Mouse (Mus musculus): Measurements from ENCODE around the gene 6430550D23Rik. TPM values are rescaled to one million over a fixed set of nuclear protein-coding genes. Genes with fewer than 3 reads are reported as not detected.

The 6430550D23Rik gene
- total RNA-seq, 4 experiments from 2014 or later: 0.14 to 2.0 (median 0.53) TPM

Other genes with a start within 250 kb of the 6430550D23Rik start
- not detected for gene Mmp24, start 232.6 kb downstream of the 6430550D23Rik start, total RNA-seq (2022)
- 10 to 100 TPM; 29.8 to 40.2 (median 35.1) TPM for gene BC029722, start 188.6 kb downstream of the 6430550D23Rik start, total RNA-seq (2022)
- 10 to 100 TPM; 44.2 to 65.1 (median 54.3) TPM for gene Eif6, start 181.1 kb downstream of the 6430550D23Rik start, total RNA-seq (2022)
- gene Fam83c, start 173.1 kb downstream of the 6430550D23Rik start, total RNA-seq (2022): not detected
- gene Uqcc1, start 77.7 kb downstream of the 6430550D23Rik start, total RNA-seq (2022): 100 to 1,000 TPM; 275 to 349 (median 295) TPM
- gene Gm15557, start 67.2 kb downstream of the 6430550D23Rik start, total RNA-seq (2022): not detected
- gene Gdf5, start 62.6 kb downstream of the 6430550D23Rik start, total RNA-seq (2022): not detected
- 1 to 10 TPM; 4.1 to 8.8 (median 6.0) TPM for gene Cep250, start 51.5 kb downstream of the 6430550D23Rik start, total RNA-seq (2022)
- 10 to 100 TPM; 58.2 to 67.2 (median 66.3) TPM for gene Ergic3, start 68 bp upstream of the 6430550D23Rik start, total RNA-seq (2022)
- not detected for gene Fer1l4, start 45.0 kb upstream of the 6430550D23Rik start, total RNA-seq (2022)
- gene Spag4, start 57.2 kb upstream of the 6430550D23Rik start, total RNA-seq (2022): 1 to 10 TPM in 2 of 4 experiments, under 1 TPM in 2; 0.62 to 2.3 (median 1.1) TPM
- gene Cpne1, start 104.0 kb upstream of the 6430550D23Rik start, total RNA-seq (2022): 10 to 100 TPM in 3 of 4 experiments, 1 to 10 TPM in 1; 9.4 to 13.7 (median 11.9) TPM
- 10 to 100 TPM in 2 of 4 experiments, 1 to 10 TPM in 2; 8.4 to 20.4 (median 13.6) TPM for gene Rbm12, start 104.0 kb upstream of the 6430550D23Rik start, total RNA-seq (2022)
- gene Gm28036, start 119.1 kb upstream of the 6430550D23Rik start, total RNA-seq (2022): 10 to 100 TPM in 2 of 4 experiments, 1 to 10 TPM in 2; 9.4 to 12.1 (median 10.2) TPM
- gene Romo1, start 136.1 kb upstream of the 6430550D23Rik start, total RNA-seq (2022): 100 to 1,000 TPM; 303 to 403 (median 332) TPM
- gene Nfs1, start 136.2 kb upstream of the 6430550D23Rik start, total RNA-seq (2022): 100 to 1,000 TPM; 104 to 115 (median 107) TPM
- 100 to 1,000 TPM; 107 to 140 (median 123) TPM for gene Rbm39, start 172.3 kb upstream of the 6430550D23Rik start, total RNA-seq (2022)
- gene Phf20, start 188.5 kb upstream of the 6430550D23Rik start, total RNA-seq (2022): 10 to 100 TPM; 13.5 to 25.1 (median 19.2) TPM